Mouse (Mus musculus): Measurements from ENCODE around the gene Cacng6.

GRCm38 (mm10) chr7:3399937-3400336 lies 24.1 kb upstream of the Cacng6 start:
- TF ChIP-seq CTCF (IDR thresholded peaks at IDR 0.05; ENCODE audit: extremely low read depth, insufficient read depth, insufficient read length, insufficient replicate concordance) (no peak), POLR2A (IDR thresholded peaks at IDR 0.05; ENCODE audit: low read depth, low read length) (no peak)

Data from spleen, adult 2 months (tissue).